Mouse (Mus musculus) forebrain, embryonic 16.5 days (tissue): Measurements from ENCODE around the gene Sipa1l2. TPM values are rescaled to one million over a fixed set of nuclear protein-coding genes. Genes with fewer than 3 reads are reported as not detected.

Experiments
- ATAC-seq: fragments of 200-750 bp; cut with Nextera tagmentation; 2 replicates; pipeline ENCODE4 v1.8.0; 2017; ENCODE audit warnings: mild to moderate bottlenecking, moderate library complexity
- H3K27ac ChIP-seq: fragments of 300-500 bp; sonication (generic); 2 replicates; pipeline ENCODE4 v1.5.1; 2014; ENCODE audit warnings: low read length, control low read depth
- H3K27me3 ChIP-seq: fragments of 300-500 bp; sonication (generic); replicated peaks from 2 replicates; pipeline ENCODE4 v1.6.1; 2014; ENCODE audit warnings: low read length; ENCODE audit not compliant: control insufficient read depth, insufficient read depth
- H3K36me3 ChIP-seq: fragments of 300-500 bp; sonication (generic); 2 replicates; pipeline ENCODE4 v1.6.1; 2014; ENCODE audit not compliant: control insufficient read depth, insufficient read depth
- H3K4me1 ChIP-seq: fragments of 300-500 bp; sonication (generic); replicated peaks from 2 replicates; pipeline ENCODE4 v1.6.1; 2014; ENCODE audit warnings: low read length; ENCODE audit not compliant: control insufficient read depth, insufficient read depth
- H3K4me2 ChIP-seq: fragments of 300-500 bp; sonication (generic); 2 replicates; pipeline ENCODE4 v1.6.1; 2014; ENCODE audit warnings: mild to moderate bottlenecking, low read length, control low read depth
- H3K4me3 ChIP-seq: fragments of 300-500 bp; sonication (generic); replicated peaks from 2 replicates; pipeline ENCODE4 v1.5.1; 2014; ENCODE audit warnings: mild to moderate bottlenecking, low read length, control low read depth
- H3K9ac ChIP-seq: fragments of 300-500 bp; sonication (generic); replicated peaks from 2 replicates; pipeline ENCODE4 v1.6.1; 2014; ENCODE audit warnings: low read depth, low read length, control low read depth
- H3K9me3 ChIP-seq: fragments of 300-500 bp; sonication (generic); 2 replicates; pipeline ENCODE4 v1.6.1; 2016; ENCODE audit warnings: low read length; ENCODE audit not compliant: control insufficient read depth
- WGBS: fragments of 180-500 bp; shearing (Covaris S2); extraction: QIAGEN DNeasy Blood & Tissue Kit; methylation state at CpG from one replicate; pipeline ENCODE4 v1.1.7; 2014; 5-methylcytosine and 5-hydroxymethylcytosine counted together
- polyA plus RNA-seq: library from polyadenylated mRNA; unstranded; fragments of >200 nt; fragmentation: Nextera tagmentation; extraction: Ambion mirVana; gene quantifications from 2 replicates; pipeline ENCODE4 v1.2.1, GENCODE M21; 2015

The Sipa1l2 gene
- polyA plus RNA-seq, 1 experiment from 2014 or later, result 33.4 TPM

- H3K9ac ChIP-seq, result no peak overlapping the region
- H3K36me3 ChIP-seq, result no peaks in the 10 kb centered on the region
- no peaks in the 10 kb centered on the region for H3K4me1 ChIP-seq
- no peak overlapping the region for H3K4me2 ChIP-seq
- no peaks in the 10 kb centered on the region for H3K27me3 ChIP-seq
- no peak overlapping the region for H3K4me3 ChIP-seq
- 75% methylated on average over 7 of the region's 7 CpGs for WGBS
- H3K27ac ChIP-seq, result no peak overlapping the region
- H3K9me3 ChIP-seq, result no peaks in the 10 kb centered on the region
- ATAC-seq, result no peak
Observed at GRCm38 (mm10) chr8:125586587-125586986, 17.0 kb upstream of the Sipa1l2 start.

- Histone ChIP-seq H3K4me2 (no peak overlapping the region), H3K27me3 (no peaks in the 10 kb centered on the region), H3K36me3 (no peaks in the 10 kb centered on the region), H3K4me1 (no peaks in the 10 kb centered on the region), H3K9ac (no peak overlapping the region), H3K9me3 (no peaks in the 10 kb centered on the region), H3K4me3 (no peak overlapping the region), H3K27ac (no peak overlapping the region)
- ATAC-seq, result no peak
- 55% methylated on average over 3 of the region's 3 CpGs for WGBS
Observed at GRCm38 (mm10) chr8:125584276-125584675, 14.7 kb upstream of the Sipa1l2 start.

- no peak overlapping the region for H3K4me2 ChIP-seq
- H3K36me3 ChIP-seq, result no peaks in the 10 kb centered on the region
- 93% methylated on average over 5 of the region's 5 CpGs for WGBS
- no peak for ATAC-seq
- no peaks in the 10 kb centered on the region for H3K27me3 ChIP-seq
- no peak overlapping the region for H3K4me3 ChIP-seq
- no peak overlapping the region for H3K9ac ChIP-seq
- no peaks in the 10 kb centered on the region; the same call in none of the 2 replicates for H3K9me3 ChIP-seq
- no peaks in the 10 kb centered on the region for H3K4me1 ChIP-seq
- no peak overlapping the region for H3K27ac ChIP-seq
Observed at GRCm38 (mm10) chr8:125580426-125580825, 10.8 kb upstream of the Sipa1l2 start.

DNA sequence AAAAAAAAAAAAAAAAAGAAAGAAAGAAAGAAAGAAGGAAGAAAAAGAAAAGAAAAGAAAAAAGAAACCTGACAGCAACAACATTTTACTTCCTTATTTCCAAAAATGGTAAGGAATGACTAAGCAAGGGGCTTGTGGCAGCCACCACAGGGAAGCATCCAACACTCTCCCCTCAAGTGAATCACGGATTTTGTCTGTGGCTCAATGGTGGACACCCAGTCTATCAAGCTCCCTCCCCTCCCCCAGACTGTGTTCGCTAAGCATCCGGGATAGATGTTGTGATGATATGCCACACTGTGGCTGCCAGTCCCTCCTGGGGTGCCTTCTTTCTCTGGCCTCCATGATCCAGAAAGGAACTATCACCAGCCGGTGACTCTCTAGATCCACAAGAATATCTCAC, 6.5 kb upstream of the Sipa1l2 start:
- Histone ChIP-seq H3K4me1 (no peaks in the 10 kb centered on the region), H3K4me3 (no peak overlapping the region), H3K9ac (no peak overlapping the region), H3K27ac (no peak overlapping the region), H3K27me3 (no peaks in the 10 kb centered on the region), H3K4me2 (no peak overlapping the region), H3K9me3 (no peaks in the 10 kb centered on the region; the same call in none of the 2 replicates), H3K36me3 (no peaks in the 10 kb centered on the region)
- 81% methylated on average over 4 of the region's 4 CpGs for WGBS
- ATAC-seq, result no peak

- ATAC-seq, result no peak
Observed at GRCm38 (mm10) chr8:125574280-125574679, 4.7 kb upstream of the Sipa1l2 start.

GRCm38 (mm10) chr8:125572246-125572645, 2.6 kb upstream of the Sipa1l2 start:
- Histone ChIP-seq H3K27me3 (no peaks in the 10 kb centered on the region), H3K9me3 (0 out of 2 replicates have a peak, but pooled peaks cover 2% of the 10 kb centered on the region), H3K4me3 (no peak overlapping the region), H3K4me2 (no peak overlapping the region), H3K9ac (no peak overlapping the region), H3K4me1 (peaks cover 17% of the 10 kb centered on the region), H3K36me3 (no peaks in the 10 kb centered on the region), H3K27ac (no peak overlapping the region)
- no peak for ATAC-seq
- 84% methylated on average over 4 of the region's 4 CpGs for WGBS

More at GRCm38 (mm10) chr8:125574280-125574679, 4.7 kb upstream of the Sipa1l2 start:
- Histone ChIP-seq H3K4me2 (no peak overlapping the region), H3K9me3 (peaks cover 2% of the 10 kb centered on the region), H3K27ac (no peak overlapping the region), H3K36me3 (no peaks in the 10 kb centered on the region), H3K4me3 (no peak overlapping the region), H3K4me1 (peaks cover 5% of the 10 kb centered on the region; the same call in 1 of the 2 replicates), H3K9ac (no peak overlapping the region), H3K27me3 (no peaks in the 10 kb centered on the region)
- WGBS, result 20% methylated on average over 4 of the region's 4 CpGs

DNA sequence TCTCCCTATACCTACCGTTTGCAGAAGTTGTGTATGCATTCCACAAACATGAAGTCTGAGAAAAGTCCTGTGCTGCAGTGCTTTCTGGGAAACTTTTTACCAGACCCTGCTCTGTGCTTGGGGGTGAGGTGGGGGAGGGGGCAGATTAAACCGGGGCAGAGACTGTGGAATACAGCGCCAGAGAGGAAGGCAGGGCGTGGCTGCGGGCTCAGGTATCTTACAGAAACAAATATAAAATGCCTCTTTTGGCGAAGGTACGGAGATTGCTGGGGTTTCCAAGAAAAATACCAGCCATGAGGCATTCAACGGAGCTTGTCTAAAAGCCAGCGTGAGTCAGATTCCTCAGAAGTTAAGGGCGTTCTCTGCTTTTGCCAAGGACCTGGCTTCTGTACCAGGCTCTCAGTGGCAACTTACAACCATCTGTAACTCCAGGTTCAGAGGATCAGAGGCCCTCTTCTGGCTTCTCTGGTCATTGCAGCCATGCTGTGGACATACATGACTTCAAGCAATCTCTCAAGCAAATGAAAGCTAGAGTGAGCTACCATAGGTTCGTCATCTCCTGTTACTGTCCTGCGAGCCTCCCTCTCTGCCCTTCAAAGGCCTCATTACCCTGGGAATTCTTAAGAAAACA, 1.3 kb upstream of the Sipa1l2 start:
- no peaks in the 10 kb centered on the region for H3K27me3 ChIP-seq
- H3K4me1 ChIP-seq, result peaks cover 29% of the 10 kb centered on the region
- no peak overlapping the region for H3K4me3 ChIP-seq
- no peak overlapping the region for H3K27ac ChIP-seq
- H3K9me3 ChIP-seq, result 0 out of 2 replicates have a peak, but pooled peaks cover 2% of the 10 kb centered on the region
- no peaks in the 10 kb centered on the region for H3K36me3 ChIP-seq
- 76% methylated on average over 12 of the region's 12 CpGs for WGBS
- ATAC-seq, result no peak
- no peak overlapping the region for H3K4me2 ChIP-seq
- H3K9ac ChIP-seq, result no peak overlapping the region

- 16% methylated on average over 13 of the region's 13 CpGs for WGBS
- no peaks in the 10 kb centered on the region for H3K36me3 ChIP-seq
- H3K27me3 ChIP-seq, result no peaks in the 10 kb centered on the region
- peaks cover 29% of the 10 kb centered on the region for H3K4me1 ChIP-seq
- no peak for ATAC-seq
- peak overlapping the region; percentile 75 for H3K9ac ChIP-seq
- H3K4me2 ChIP-seq, result peak overlapping the region; percentile 90
- H3K27ac ChIP-seq, result peak overlapping the region; percentile 5; the same call in 1 of the 2 replicates
- H3K4me3 ChIP-seq, result peak overlapping the region; percentile 74
- H3K9me3 ChIP-seq, result 0 out of 2 replicates have a peak, but pooled peaks cover 2% of the 10 kb centered on the region
Observed at GRCm38 (mm10) chr8:125570389-125570788, 781 bp upstream of the Sipa1l2 start.

GRCm38 (mm10) chr8:125568851-125569532, 616 bp downstream of the Sipa1l2 start:
- 0 out of 2 replicates have a peak, but pooled peaks have one; percentile 18 for ATAC-seq
- Histone ChIP-seq H3K9ac (peak overlapping the region; percentile 90), H3K4me2 (peak overlapping the region; percentile 83), H3K27ac (peak overlapping the region; percentile 62), H3K9me3 (0 out of 2 replicates have a peak, but pooled peaks cover 2% of the 10 kb centered on the region), H3K4me1 (peaks cover 29% of the 10 kb centered on the region), H3K36me3 (no peaks in the 10 kb centered on the region), H3K4me3 (peak overlapping the region; percentile 74), H3K27me3 (no peaks in the 10 kb centered on the region)
- under 1% methylated on average over 39 of the region's 39 CpGs for WGBS
